Mouse (Mus musculus): ENCODE data around the gene Atp6v1c2.

Atp6v1c2 gene

GRCm38 (mm10) chr12:17256905-17257304, 72.3 kb downstream of the Atp6v1c2 start:
- no peak for DNase-seq (ENCODE audit: low spot score)

- DNase-seq (ENCODE audit: low spot score): no peak
Measured at GRCm38 (mm10) chr12:17255602-17256001, 73.6 kb downstream of the Atp6v1c2 start.

GRCm38 (mm10) chr12:17253069-17253468, 76.1 kb downstream of the Atp6v1c2 start:
- DNase-seq (ENCODE audit: low spot score): peak; percentile 63

DNA sequence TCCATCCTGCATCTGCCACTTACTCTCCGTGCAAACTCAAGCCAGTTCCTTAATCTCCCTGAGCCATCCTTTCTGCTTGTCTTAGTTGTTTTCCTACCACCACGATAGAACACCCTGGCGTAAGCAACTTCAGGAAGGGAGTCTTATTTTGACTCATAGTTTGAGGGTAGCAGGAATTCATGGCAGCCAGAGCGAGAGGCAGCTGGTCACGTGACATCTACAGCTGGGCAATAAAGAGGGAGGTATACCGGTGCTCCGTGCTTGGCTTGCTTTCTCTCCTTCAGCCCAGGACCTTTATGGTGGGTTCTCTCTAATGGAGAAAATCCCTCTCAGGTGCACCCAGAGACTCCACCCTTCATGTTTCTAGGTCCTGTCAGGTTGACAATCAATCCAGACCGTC, 78.2 kb downstream of the Atp6v1c2 start:
- no peak for DNase-seq (ENCODE audit: low spot score)

GRCm38 (mm10) chr12:17242041-17242440, 87.1 kb downstream of the Atp6v1c2 start:
- no peak for DNase-seq (ENCODE audit: low spot score)

DNA sequence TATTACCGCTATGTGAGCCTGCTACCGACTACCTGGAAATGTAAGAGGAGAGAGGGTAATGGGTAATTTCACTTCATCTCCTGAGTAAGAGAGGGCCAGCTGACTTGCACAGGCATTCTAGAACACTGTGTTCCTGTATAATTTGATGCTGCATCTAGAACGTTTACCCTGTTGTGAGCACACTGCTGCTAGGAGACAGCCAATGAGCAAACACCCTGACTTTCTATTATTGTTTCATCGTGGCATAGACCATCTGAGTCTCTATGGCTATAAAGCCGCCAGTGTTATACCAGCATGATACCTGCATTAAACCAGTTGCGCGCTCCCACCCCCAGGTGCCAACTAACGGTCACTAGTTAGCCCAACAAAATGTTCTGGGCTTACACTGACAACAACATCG, 87.5 kb downstream of the Atp6v1c2 start:
- peak; percentile 48 for DNase-seq (ENCODE audit: low spot score)

DNA sequence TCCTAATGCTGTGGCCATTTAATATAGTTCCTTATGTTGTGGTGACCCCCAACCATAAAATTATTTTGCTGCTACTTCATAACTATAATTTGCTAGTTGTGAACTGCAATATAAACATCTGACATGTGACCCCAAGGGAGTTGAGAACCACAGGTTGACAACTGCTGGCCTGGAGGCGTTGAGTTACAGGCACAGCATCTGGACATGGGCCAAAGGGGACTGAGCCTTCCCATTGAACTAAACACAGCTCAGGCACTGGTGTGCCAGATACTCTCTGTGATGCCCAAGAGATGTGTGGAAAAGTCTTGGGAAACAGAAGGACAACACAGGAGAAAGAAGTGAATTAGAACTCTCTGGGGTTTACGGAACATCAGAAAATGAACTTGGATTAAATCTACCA, 88.1 kb downstream of the Atp6v1c2 start:
- no peak for DNase-seq (ENCODE audit: low spot score)

DNA sequence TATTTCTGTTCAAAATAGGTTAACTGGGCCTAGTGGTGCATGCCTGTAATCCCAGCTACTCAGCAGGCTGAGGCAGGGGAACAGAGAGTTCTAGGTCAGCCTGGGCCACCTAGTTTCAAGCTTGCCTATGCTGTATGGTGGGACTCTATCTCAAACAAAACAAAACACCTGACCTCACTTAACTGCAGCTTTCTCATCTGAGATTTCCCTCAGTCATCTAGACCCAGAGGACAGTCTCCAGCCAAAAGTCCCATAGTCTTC, 89.8 kb downstream of the Atp6v1c2 start:
- no peak for DNase-seq (ENCODE audit: low spot score)

- no peak for DNase-seq (ENCODE audit: low spot score)
Measured at GRCm38 (mm10) chr12:17238588-17239427, 90.4 kb downstream of the Atp6v1c2 start.

- DNase-seq (ENCODE audit: low spot score): no peak
Measured at GRCm38 (mm10) chr12:17235535-17236313, 93.4 kb downstream of the Atp6v1c2 start.
